Mouse (Mus musculus) inflammation-experienced regulatory T-cells, adult 6 months (primary cell): ENCODE data around the gene Bcl6b. TPM values are rescaled to one million over a fixed set of nuclear protein-coding genes. Genes with fewer than 3 reads are reported as not detected.
A peak's percentile ranks its signal among the peaks of the same experiment; 100 is the strongest.

Experiments used
- ATAC-seq: one replicate; pipeline ENCODE4 v1.8.0; 2017
- polyA plus RNA-seq, 3 experiments: library from polyadenylated mRNA; unstranded; fragments of 100-300 nt; shearing (Covaris generic); gene quantifications; one replicate each; pipeline ENCODE4 v1.2.1; 2017

The Bcl6b gene
- polyA plus RNA-seq, 3 experiments from 2014 or later: 0.39 TPM; not detected in 2

DNA sequence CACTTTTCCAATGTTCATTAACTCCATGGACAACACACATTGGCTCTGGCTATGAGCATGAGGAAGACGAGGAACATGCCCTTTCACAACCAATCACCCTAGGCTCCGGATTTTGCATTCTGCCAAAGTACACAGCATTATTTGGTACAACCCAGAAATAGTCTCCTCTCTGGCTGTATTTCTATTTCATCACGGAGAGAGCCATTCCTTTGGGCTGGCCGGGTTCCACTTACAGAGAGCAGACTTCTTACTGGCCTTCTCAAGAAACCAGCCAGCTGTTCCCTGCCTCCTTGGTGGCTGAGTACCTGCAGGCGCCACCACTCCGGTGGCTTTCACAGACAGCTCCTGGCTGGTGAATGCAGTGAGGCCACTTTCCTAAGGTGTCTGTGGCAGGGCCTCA lies 17.2 kb downstream of the Bcl6b start, which contains the start of gene Slc16a11:
Gene Slc16a11, plus strand, starts transcription at position 330 of the 400 bp plus-strand sequence.
- no peak for ATAC-seq

DNA sequence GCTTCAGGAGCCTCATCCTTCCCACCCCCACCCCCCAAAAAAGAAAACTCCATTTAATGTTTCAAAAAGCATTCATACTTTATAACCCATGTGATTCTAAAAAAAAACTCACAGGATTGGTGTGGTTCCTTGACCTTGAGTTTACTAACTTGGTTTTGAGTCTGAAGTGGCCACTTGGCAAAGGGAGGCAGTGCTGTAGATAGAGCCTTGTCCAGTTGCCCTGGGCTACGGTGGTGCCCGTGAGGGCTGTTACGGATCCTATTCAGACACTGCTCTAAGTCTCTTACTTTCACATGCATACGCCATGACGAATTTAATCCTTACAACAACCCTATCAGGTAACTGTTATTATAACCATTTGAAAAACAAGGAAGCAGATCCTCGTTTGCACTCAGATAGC lies 17.6 kb downstream of the Bcl6b start:
- no peak for ATAC-seq

DNA sequence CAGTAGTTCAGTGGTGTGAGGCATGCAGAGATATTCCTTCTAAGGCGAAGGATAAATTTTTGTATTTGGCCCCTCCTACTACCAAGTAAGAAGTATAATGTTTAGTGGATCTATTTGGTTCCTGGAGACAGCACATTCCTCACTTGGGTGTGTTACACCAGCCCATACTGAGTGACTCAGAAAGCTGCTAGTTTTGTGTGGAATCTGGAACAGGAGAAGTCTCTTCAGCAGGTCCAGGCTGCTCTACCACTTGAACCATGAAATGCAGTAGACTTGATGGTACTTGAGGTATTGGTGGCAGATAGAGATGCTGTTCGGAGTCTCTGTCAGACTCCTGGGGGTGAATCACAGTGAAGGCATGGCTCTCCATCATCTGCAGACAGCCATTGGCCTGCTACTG lies 18.9 kb downstream of the Bcl6b start:
- ATAC-seq: no peak

DNA sequence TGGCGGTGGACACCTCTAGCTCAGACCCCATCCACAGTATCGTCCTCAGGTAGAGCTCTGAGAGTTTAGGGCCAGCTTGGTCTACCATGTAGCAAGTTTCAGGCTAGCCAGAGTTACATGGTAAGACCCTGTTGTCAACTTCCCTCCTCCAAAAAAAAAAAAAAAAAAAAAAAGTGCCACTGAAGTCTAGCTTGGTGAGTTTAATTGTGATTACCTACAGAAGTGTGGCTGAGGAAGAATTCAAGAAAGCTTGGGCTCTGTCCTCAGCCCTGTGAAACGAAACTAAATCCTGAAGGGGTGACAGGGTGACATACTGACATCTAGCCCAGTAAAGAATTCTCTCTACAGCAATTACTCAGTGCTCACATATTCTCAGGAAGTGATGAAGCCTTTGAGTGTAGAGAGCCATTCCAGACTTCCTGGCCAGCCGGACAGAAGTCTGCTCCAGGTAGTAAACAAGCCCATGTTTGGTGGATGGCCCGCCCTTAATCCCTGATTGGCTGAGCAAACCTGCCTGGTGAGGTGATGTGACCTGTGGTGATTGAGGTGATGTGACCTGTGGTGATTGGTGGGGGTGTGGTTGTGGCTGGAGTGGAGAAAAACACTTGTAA lies 20.7 kb downstream of the Bcl6b start:
- ATAC-seq: no peak

DNA sequence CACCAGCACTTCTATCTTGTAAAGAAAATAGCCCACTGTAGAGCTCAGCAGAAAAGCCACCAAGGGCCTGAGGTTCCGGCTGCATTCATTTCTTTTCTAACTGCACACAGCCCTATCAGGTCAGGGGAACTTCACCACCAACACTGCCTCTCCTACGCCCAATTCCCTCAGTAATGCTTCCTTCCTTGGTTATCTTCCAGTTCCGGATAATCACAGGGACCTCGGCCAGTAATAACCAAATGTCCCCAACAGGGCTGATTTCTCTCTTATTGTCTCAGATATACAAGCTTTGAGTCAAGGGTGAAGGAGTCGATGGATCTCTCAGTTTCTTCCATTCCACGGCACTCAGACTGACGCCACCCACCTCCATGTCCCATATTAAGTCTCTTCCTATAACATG lies 22.3 kb downstream of the Bcl6b start:
- no peak for ATAC-seq

DNA sequence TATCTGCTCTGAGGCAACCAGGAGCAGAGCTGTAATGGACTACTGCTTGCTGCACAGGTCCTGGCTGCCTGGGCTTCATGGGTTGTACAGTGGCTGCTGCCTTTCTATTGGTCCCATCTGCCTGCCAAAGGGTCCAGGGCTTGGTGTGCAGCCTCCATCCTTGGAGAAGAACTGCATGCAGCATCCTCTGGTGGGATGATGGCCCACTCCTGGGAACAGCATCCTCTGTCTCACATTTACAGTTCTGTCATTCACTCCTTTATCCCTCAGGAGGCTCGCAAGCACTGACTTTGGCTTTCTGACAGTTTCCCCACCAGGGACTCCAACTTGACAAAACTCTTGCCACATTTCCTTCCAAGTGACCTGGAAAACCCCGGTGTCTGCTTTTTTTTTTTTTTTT lies 22.8 kb downstream of the Bcl6b start:
- no peak for ATAC-seq

DNA sequence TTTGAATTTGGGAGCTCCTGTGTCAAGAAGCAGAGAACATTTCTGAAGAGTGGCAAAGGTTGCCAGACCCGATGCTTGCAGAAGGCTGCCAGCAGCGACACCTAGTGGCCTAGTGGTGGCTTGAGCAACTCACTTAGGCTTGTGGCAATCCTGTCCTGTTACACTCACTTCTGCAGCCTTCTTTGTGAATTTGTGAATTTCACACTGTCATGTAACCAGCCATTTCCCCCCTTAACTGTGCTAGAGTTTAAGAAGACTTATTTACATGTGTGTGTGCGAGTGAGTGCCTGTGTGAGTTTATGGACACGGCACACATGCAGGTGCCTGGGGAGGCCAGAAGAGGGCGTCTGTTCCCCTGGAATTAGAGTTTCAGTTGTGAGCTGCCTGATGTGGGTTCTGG lies 27.9 kb downstream of the Bcl6b start:
- no peak for ATAC-seq

DNA sequence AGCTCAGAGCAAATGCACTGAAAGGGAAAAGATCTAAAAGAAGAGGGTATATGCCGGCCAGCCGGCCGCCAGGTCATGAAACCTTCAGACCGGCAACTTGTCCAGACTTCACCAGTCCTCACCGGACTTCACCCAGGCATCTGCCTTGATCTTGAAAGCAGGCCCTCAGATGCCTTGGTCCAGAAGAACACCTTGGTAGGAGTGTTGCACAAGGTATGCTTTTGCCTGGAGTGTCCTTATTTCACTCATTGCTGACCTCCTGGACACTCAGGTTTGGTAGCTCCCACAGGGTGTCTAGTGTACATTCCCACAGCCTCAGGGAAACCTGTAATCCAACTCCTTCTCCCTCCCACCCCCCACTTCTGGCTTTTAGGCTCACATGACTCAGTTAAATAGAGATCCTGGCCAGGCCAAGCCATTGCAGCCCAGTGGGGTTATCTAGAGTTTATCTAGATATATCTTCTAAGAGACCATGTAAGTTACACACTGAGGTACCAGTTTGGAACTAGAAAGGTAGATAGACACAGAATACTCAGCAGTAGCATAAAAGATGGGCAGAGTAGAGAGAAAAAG lies 29.5 kb downstream of the Bcl6b start:
- no peak for ATAC-seq

DNA sequence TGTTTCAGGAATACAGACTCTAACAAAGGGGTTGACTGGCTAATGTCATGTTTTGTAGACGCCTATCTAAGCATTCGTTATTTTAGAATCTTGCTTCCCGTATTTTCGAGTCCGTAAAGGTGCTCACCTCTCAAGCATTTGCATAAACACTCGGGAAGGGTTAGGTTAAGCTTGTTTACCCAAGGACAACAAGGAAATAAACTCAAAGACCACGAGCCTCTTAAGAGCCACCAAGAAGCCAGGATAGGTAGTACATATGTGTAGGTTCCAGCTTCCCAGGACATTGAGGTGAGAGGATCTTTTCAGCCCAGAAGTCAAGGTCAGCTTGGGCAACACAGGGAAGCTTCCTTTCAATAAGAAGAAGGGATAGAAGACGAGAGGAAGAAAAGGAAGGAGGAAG lies 30.5 kb downstream of the Bcl6b start:
- no peak for ATAC-seq

DNA sequence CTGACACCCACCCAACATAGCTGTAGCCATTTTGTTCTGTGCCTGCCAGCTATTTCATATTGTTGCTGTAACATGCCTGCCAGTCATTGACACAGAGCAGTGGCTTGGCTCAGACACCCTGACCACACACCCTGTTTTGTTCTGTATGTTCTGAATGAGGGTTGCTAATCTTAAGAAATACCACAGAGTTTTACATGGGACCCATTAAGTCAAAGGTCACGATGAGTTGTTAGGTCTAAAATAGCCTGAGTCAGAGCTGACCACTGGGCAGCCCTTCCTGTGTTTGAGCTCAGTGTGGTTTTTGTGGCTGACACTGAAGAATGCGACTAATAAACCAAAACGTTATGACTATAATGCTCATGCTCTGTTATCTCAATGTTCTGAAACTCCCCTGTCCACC lies 31.3 kb downstream of the Bcl6b start:
- ATAC-seq: no peak

DNA sequence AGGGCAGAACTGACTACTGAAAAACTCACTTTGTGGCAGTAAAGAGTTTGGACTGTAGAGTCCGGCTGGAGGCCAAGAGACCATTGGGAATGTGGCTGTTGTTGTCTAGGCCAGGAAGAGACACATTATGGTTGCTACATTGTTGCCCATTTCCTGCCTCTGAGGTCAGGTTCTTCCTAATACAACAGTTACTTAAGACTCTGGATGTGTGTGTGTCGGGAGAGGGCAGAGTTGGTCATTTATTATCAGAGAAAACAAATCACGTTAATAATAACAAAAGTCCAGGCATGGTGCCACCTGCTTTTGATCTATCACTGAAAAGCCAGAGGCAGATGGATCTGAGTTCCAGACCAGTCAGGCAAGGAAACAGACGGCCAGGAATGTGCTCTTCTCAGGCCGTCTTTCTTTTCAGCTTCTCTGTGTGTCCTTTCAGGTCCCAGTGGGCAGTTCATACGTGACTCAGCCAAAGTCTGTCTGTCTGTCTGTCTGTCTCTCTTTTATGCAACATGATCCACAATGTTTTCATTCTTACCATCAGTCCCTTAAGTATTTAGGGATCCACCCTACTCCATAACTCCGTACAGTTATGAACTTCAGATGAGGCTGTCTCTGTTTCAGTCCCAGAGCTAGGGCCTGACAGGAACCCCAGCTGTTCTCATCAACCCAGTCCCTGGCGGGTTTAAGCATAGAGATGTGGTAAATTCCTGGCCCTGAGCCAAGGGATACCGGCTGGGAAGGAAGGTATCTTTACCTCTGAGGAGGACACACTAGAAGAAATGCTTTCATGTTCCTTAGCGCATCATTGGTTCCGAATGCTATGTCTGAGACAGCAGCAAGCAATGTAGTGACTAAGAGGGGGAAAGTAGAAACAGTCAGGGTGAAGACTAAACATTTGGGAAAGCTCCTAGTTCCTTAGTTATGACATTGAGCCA lies 36.0 kb downstream of the Bcl6b start:
- no peak for ATAC-seq

DNA sequence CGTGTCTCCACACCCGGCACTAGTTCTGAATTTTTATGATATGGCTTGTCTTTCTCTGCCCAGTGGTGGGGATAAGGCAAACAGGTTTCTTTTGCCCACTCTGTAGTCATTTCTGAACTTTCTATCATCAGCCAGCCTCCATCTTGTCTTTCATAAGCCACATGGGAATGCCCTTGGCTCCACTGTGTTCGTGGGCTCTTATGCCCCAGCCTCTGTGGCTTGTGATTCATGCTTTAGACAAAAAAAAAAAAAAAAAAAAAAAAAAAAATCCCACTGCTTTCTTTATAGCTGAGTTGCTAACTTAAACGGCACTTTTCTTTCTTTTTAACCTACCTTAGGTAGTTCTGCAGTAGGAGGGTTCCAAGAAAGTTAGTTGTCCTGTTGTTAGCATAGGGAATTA lies 37.4 kb downstream of the Bcl6b start:
- ATAC-seq: no peak

DNA sequence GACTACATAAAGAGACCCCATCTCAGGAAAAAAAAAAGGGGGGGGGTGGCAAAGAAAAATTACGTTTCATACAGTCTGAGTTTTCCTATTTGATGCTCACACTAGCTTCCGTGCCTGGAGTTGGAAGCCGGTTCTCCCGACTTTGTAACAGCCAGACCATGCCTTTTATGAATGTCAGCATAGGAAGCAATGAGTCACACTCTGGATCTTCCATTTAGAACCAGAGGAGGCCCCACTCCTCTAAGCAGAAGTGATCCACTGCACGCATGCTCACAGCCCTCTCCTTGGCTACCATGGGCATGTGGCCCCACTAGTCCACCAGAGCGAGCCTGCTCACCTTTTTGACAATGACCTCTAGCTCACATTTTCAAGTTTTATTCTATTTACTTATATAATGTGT lies 38.4 kb downstream of the Bcl6b start:
- no peak for ATAC-seq

DNA sequence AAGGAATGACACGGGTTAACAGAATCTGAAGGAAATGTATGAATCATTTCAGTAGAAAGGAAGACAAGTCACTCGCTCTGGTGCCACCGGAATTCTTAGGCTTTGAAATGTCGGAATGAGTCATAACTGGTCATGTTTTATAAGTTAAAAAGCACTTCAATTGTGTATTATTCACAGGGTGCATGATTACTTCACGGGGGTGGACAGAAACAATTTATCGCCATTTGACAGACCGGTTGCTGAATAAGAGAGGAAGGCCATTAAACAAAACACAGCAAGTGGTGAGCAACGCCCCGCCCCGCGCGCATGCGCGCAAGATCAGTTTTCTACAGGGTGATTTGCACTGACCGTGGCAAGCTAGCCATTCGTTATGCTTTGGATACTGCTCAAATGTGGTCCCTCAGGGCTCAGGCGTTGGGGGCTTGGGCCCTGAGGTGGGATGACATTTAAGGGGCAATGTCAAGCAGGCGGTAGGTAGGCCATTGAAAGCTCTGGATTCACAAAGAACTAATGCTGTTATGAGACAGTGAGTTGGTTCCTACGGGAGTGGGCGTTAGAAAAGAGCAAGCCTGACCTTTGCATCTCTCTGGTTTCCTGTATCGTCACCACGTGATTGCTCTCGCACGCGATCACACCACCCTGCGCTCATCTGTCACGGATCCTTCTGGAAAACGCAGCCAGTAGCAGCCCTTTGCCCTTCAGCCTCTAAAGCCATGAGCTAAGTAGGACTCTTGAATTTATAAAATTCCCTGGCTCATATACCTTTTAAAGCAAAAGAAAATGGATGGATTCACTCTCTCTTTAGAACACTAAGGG lies 40.1 kb downstream of the Bcl6b start:
- peak; percentile 54 for ATAC-seq

DNA sequence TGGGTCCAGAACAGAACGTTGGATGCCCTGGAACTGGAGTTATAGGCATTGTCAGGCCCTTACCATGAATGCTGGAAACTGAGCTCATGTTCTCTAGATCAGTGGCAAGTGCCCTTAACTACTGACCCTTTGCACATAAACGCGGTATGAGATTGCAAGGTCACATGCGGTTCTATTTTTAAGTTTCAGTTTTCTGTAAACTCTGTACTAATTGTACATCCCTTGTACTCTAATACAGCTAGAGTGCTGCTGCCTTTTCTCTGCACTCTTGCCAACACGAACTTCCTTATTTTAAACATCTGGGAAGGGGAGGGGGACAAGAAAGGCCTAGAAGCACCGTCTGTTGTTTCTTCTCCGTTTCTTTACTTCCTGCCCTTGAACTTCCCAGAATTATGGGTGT lies 44.5 kb downstream of the Bcl6b start:
- ATAC-seq: no peak

DNA sequence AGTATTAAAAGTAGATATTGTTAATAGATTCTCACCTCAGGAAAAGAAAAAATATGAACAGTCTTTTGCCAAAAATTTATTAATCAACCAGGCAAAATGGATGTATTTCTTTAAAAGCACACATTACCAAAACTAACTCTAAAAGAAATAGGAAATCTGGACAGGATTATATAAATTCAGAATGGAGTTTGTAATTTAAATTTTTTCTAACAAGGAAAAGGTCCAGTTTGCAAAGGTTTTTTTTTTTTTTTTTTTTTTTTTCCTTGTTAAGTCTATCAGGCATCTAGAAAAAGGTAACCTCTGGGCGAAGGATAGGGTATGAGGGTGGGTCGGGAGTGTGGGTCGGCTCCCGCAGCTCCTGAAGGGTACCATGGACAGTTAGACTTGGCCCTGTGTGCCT lies 49.1 kb downstream of the Bcl6b start:
- no peak for ATAC-seq

DNA sequence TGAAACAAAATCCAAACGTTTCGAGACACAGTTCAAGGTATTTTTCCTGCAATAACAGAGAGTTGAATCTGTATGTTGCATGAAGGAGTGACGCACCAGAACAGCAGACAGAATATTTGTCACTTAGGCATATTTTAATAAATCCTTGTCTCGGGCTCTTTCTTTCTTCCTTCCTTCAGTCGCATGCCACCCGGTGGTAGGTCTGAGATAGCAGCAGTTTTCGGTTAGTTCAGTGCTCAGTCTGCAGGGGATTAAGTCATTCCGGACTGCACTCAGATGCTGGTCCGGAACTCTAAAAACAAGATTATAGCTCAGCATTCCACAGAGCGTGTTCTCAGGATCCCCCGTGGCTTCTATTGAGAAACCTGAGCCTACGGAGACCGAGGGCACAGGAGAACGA lies 50.2 kb downstream of the Bcl6b start:
- ATAC-seq: no peak

DNA sequence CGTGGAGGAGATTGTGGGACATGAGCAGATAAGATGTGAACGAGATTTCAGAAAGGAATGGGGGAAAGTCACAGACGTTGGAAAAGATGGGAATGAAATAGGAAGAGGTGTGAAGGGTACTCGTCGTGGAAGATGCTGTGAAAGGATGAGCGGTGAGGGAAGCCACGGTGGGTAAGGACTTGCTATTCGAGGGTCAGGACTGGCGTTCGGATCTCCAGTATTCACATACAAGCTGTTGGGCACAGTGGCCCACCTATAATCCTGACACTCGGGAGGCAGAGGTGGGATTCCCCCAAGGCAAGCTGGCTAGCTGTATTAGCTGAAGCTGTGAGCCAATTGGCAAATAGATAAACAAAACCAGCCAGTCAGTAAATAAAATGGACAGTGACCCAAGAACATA lies 50.8 kb downstream of the Bcl6b start:
- no peak for ATAC-seq

DNA sequence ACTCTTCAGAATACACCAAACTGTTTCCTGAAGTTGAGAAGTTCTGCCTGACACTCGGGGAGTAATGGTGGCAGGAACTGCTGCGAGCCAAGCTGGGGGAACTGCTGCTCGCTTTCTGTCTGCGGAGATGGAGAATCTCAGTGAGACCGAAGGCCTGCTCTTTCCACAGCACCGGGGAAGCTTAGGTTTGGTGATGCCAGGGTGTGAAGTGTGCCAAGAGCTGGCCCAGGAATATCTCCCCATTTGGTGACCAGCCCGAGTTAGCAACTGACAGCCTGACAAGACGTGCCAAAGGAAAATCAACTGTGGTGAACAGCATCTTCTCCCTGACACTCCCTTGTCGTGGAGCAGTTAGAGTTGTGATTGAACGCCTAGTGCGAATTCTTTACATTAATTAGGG lies 51.3 kb downstream of the Bcl6b start:
- ATAC-seq: no peak

DNA sequence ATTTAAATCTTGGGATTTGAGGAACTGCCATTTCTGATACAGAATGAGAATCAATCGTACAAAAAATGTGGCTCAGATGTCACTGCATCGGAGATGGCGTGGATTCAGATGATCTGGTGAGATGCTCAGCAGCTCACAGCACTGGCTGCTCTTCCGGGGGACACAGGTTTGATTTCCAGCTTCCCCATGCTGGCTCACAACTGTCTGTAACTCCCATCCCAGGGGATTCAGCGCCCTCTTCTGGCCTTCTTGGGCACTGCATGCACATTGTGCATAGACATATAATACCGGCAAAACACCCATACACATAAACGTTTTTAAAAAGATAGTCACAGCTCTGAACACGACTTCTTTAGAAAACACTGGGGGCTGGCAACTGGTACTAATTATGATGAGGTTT lies 52.0 kb downstream of the Bcl6b start:
- no peak for ATAC-seq

DNA sequence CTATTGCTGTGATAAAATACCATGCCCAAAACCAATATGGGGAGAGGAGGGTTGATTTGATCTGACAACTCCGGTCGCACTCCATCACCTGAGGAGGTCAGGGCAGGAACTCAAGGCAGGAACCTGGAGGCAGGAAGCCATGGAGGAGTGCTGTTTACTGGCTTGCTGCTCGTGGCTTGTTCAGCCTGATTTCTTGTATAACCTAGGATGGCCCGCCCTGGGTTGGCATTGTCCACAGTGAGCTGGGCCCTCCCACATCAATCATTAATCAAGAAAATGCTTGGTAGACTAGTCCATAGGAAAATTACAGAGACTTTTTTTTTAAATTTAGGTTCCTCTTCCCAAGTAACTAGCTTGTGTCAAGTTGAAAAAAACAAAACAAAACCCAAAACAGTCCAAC lies 55.1 kb downstream of the Bcl6b start:
- ATAC-seq: no peak
